Mouse (Mus musculus) lung, postnatal 25 days (tissue): ENCODE data around the gene Dctn2.

Source experiments
- DNase-seq: peaks from one replicate; pipeline ENCODE4 v3.0.0; 2022; ENCODE audit warnings: low spot score

The Dctn2 gene

DNA sequence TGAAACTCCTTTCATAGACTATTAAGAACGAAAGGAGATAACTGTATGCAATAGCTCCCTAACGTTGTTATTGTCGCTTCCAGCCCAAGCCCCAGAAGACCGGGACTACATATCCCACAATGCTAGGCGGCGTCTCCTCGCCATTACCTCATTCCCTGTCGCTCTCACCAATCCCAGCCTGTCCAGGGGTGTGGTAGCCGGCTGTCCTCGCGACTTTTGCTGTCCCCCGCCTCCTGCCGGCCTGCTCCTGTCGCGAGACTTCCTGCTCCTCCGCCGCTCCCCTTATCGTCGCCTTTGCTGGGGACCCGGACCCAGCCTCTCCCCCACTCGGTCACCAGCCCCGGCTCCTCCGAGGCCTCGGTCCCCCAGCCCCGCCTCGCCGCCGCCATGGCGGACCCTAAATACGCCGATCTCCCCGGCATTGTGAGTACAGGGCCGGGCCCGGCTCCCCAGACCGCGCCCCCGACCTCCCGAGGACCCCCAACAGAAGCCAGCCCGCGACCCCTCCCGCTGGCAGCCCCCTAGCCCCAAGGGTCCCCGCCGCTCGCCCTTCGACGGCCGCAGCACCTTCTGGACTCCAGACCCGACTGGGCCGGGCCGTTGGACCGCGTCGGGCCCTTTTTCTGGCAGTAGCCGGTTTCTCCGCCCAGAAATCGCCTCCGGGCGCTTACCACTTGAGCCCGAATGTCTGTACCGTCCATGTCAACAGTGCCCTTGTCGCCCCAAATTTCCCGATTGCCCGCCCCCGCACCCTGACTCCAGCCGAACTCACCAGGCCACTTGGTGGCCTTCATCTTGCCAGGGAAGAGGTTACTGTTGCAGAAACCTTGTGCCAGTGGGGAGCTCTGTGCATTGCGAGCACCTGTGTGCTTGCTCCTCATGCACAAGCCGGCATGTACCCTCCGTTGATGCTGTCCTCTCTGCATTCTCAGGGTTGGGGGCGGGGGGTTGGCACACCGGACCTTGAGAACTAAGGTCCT is at the start of gene Dctn2:
Dctn2 (plus strand) TSS at position 257 of the 980 bp plus-strand sequence.
- peak; percentile 98 for DNase-seq

DNA sequence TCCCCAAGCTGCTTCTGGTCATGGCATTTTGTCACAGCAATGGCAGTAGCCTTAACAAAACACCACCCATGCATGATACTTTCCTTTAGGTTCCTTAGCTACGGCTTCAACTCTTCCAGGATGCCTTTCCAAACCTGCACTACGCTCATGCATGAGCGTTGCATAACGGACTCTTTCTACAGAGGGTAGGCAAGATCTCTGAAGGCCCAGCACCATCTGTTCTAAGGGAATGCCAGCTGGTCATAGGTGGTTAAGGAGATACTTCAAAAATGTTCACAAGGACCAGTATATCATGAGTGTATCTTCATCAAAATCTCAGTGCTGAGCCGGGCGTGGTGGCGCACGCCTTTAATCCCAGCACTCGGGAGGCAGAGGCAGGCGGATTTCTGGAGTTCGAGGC is 49.7 kb upstream of the Dctn2 start:
- no peak for DNase-seq

DNA sequence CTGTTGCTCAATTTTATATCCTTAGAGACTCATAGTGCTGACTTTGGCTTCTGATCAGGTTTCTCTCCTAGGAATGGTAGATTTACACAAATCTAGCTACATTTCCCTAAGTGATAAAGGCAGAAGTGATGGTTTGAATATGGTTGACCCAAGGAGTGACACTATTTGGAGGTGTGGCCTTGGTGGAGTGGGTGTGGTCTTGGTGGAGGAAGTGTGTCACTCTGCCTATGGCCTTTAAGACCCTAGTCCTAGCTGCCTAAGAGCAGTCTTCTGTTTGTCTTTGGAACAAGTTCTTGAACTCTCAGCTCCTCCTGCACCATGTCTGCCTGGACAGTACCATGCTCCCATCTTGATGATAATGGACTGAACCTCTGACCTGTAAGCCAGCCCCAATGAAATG is 49.0 kb upstream of the Dctn2 start:
- no peak for DNase-seq

DNA sequence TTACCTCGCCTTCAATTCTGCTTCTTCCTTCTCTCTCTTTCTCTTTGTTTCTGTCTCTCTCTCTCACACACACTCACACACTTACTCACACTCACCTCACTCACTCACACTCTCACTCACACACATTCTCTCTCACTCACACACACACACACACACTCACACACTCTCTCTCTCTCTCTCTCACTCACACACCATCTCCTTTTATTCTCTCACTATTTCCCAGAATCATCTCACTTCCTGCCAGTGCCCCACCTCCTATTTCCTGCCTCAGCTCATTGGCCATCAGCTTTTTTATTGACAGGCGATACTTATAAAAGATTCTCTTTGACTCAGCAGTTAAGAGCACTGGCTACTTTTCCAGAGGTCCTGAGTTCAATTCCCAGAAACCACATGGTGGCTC is 47.8 kb upstream of the Dctn2 start:
- no peak for DNase-seq

DNA sequence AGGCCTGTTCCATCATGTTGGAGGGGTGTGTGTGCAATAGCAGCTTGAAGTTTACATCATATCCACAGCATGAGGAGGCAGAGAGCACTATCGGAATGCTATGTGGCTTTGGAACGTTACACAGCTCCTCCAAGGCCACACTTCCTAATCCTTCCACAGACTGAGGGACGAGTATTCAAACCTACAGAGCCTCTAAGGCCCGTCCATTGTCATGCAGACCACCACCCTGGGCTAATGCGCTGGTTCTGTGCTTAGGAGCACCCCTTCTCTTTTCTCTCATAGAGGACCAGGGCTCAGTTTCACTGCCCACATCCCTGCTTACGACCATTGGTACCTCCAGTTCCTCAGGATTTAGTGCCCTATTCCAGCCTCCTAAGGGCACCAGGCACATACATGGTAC is 41.0 kb upstream of the Dctn2 start:
- no peak for DNase-seq

GRCm38 (mm10) chr10:127225732-127226131 is 40.4 kb upstream of the Dctn2 start:
- DNase-seq, result no peak

GRCm38 (mm10) chr10:127226318-127226895 is 39.8 kb upstream of the Dctn2 start:
- no peak for DNase-seq

GRCm38 (mm10) chr10:127227163-127227562 is 39.0 kb upstream of the Dctn2 start:
- no peak for DNase-seq

DNA sequence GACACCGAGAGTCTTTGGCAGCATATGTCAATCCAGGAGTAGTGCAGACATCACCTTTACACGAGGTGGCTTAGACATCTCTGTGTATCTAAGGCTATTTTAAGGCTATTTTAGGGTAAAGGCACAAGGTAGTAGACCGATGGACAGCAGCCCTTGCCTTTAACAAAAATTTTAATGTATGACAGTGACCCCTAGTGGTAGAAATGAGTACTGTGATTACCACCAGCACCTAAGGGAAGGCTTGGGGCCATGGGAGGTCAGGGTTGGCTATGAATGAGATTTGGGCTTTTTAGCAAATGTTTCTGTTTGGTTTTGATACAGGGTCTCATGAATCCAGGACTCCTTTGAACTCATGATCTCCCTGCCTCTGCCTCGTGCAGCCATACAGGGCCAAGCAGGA is 37.3 kb upstream of the Dctn2 start:
- peak; percentile 85 for DNase-seq

- DNase-seq, result no peak
Observed at GRCm38 (mm10) chr10:127230693-127231092, 35.5 kb upstream of the Dctn2 start.

- no peak for DNase-seq
Observed at GRCm38 (mm10) chr10:127231741-127232140, 34.4 kb upstream of the Dctn2 start.

- DNase-seq, result no peak
Observed at GRCm38 (mm10) chr10:127233141-127233540, 33.0 kb upstream of the Dctn2 start.

- no peak for DNase-seq
Observed at GRCm38 (mm10) chr10:127236541-127236940, 29.6 kb upstream of the Dctn2 start.

DNA sequence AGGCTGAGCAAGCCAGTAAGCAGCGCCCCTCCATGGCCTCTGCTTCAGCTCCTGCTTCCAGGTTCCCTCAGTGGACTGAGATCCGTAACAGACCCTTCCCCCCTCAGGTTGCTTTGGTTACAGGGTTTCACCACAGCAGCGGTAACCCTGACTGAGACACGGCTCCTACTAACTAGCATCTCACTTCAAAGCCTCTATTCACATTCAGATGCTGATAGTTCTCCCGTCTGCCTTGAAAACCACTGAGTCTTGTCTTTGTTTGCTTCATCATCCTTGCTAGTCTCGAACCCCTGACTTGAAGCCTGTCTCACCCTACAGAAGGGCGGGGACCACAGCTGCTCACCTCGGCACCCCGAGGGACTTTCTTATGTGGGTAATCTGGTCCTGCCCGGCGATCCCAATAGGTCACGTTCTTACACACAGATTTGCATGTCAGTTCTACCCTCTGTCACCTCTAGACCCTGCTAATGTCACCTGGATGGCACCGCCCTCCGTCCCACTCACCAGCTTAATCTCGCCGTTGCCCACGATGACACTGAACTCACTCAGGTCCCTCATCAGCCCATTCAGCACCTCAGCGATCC is 27.8 kb upstream of the Dctn2 start:
- DNase-seq, result no peak

GRCm38 (mm10) chr10:127250810-127251209 is 15.4 kb upstream of the Dctn2 start:
- DNase-seq, result no peak

GRCm38 (mm10) chr10:127255625-127256345 is 10.4 kb upstream of the Dctn2 start:
- peak; percentile 47 for DNase-seq

- no peak for DNase-seq
Observed at GRCm38 (mm10) chr10:127257790-127258189, 8.4 kb upstream of the Dctn2 start.

DNA sequence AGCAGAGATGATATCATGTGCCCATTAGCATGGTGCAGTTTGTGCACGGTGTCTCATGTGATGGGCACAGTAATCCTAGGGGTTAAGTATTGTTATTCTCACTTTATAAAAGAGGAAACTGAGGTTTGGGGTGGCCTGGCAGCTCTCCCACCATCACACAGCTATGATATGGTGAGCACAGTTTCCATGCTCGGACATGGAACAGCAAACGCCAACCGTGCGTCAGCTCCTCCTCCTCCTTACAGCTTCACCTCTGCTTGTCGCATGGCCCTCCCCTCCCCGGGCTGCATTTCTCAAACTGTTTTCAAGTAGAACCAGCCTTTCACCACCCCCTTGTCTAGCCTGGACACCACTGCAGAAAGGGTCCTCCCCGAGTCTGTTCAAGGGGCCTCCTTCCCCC is 7.7 kb upstream of the Dctn2 start:
- DNase-seq, result no peak

- no peak for DNase-seq
Observed at GRCm38 (mm10) chr10:127261706-127262547, 4.2 kb upstream of the Dctn2 start.

GRCm38 (mm10) chr10:127262548-127263398 is 3.4 kb upstream of the Dctn2 start, which contains the start of gene Kif5a:
TSS of gene Kif5a (minus strand) at chr10:127263348.
- DNase-seq, result no peak
